ENCODE assay signal across 26 mouse cellular contexts in genomic region chr13:92626196-92626595, GRCm38 (mm10). TPM values are rescaled to one million over a fixed set of nuclear protein-coding genes. Genes with fewer than 3 reads are reported as not detected.
DNase-seq lines count a peak whose midpoint lies in the region; TF ChIP-seq lines count a peak whose summit lies in the region.
"Had no signal": no experiment of that assay in that cellular context is flagged by ENCODE, and none has a peak within 500 bp of the region (broad histone marks: within the 10 kb centered on the region; RNA-seq: fewer than 3 reads in every experiment).

No protein-coding gene starts in this region.

- WGBS in cerebellum, adult 2 months: 93% methylated on average over 1 of the region's 1 CpGs

- no peak for TF ChIP-seq CTCF in cerebellum, adult 2 months (IDR thresholded peaks at IDR 0.05; ENCODE audit: borderline replicate concordance, insufficient read depth, low read depth, low read length)

- peak; percentile 0 for DNase-seq in cerebellum, adult 9-11 months
- DNase-seq in cerebellum, adult 2 months: no peak
- DNase-seq in heart, adult 11 months: peak; percentile 53
- no peak for DNase-seq in heart, postnatal 14 days
- DNase-seq in layer of hippocampus, adult 9-11 months: peak; percentile 1
- DNase-seq in layer of hippocampus, postnatal 25 days (ENCODE audit: extremely low spot score in 1 of 2, low spot score in 1 of 2): no peak
- peak; percentile 3 for DNase-seq in thymus, postnatal 4 days
- DNase-seq in thymus, postnatal 10 days (ENCODE audit: low spot score in 2 of 2): no peak
- DNase-seq: adrenal gland, adult 2 months; adrenal gland, adult 8-10 months; adrenal gland, postnatal 10 days; adrenal gland, postnatal 14 days; adrenal gland, postnatal 25 days; adrenal gland, postnatal 36 days; B cell, adult 2 months; cerebellum, adult 11 months; cerebellum, adult 11-12 months had no signal

- no peaks in the 10 kb centered on the region for H3K4me1 ChIP-seq in cerebellum, adult 2 months (ENCODE audit: control insufficient read depth, insufficient read depth, low read length)

- H3K27ac ChIP-seq in cerebellum, adult 2 months (ENCODE audit: insufficient read depth, low read length): no peak overlapping the region

- H3K27me3 ChIP-seq in cerebellum, adult 2 months (ENCODE audit: control insufficient read depth, insufficient read depth, low read length): no peaks in the 10 kb centered on the region
- H3K27me3 ChIP-seq: CH12.LX, Patski had no signal

- intact Hi-C loops in heart, postnatal 14 days (cut with DNase I): no loop called here

- H3K4me3 ChIP-seq in cerebellum, adult 2 months (replicated peaks; ENCODE audit: insufficient read depth, low read depth, low read length): no peak overlapping the region

- TF ChIP-seq POLR2A in cerebellum, adult 2 months (IDR thresholded peaks at IDR 0.05; ENCODE audit: borderline replicate concordance, insufficient read depth, low read length): no peak

RNA-seq across cellular contexts. Expression of gene Serinc5, which starts 15.3 kb away (rescaled TPM):
- 48.1 and 50.7 TPM in 2 replicates for polyA plus RNA-seq in cerebellum, adult 2 months (2012; rRNA removed)
- 10 to 100 TPM; 27.2 to 28.4 TPM for total RNA-seq in heart, postnatal 14 days (2021)
- total RNA-seq in layer of hippocampus, postnatal 25 days (2021): 10 to 100 TPM; 71.1 to 78.5 TPM

RNA-seq across cellular contexts. Expression of gene Spz1, which starts 50.2 kb away (rescaled TPM):
- not detected in 2 replicates for polyA plus RNA-seq in cerebellum, adult 2 months (2012; rRNA removed)
- not detected for total RNA-seq in heart, postnatal 14 days (2021)
- not detected for total RNA-seq in layer of hippocampus, postnatal 25 days (2021)
- total RNA-seq: adrenal gland, adult 18-20 months; adrenal gland, adult 2 months; adrenal gland, adult 8-10 months; adrenal gland, postnatal 10 days; adrenal gland, postnatal 14 days; adrenal gland, postnatal 25 days; adrenal gland, postnatal 36 days; adrenal gland, postnatal 4 days; CH12.LX; MEL had no signal
- polyA plus RNA-seq: activated CD4-positive, CD25-positive, alpha-beta regulatory T cell, adult 4 months; adrenal gland, adult 2 months; brain, embryonic 14.5 days; CD4-positive, CD25-positive, alpha-beta regulatory T cell, adult 4 months; G1E; Patski had no signal

Comparison
In these comparisons a context has a peak if more than half of its experiments do, and no peak if none do; other contexts are left out.
1. DNase-seq: peak in cerebellum, adult 9-11 months (single experiment), heart, adult 11 months (single experiment), layer of hippocampus, adult 9-11 months (single experiment) and thymus, postnatal 4 days (single experiment); none in cerebellum, adult 2 months (0 of 2), heart, postnatal 14 days (0 of 2), layer of hippocampus, postnatal 25 days (0 of 2) and thymus, postnatal 10 days (0 of 2).